Mouse (Mus musculus) spleen, adult 2 months (tissue): ENCODE measurements at regions not wholly inside any gene's neighbourhood (a gene's known extent, or its start where the extent isn't known, plus 50 kb on each side); places are given as distances from the start of the nearest gene placed in this dataset.

Experiments
- DNase-seq, 2 experiments: peaks; one replicate each; pipeline versions ENCODE4 v3.0.0 to v3.0.0-alpha.2; 2012 to 2021; ENCODE audit warnings: low spot score in 2 of 2, low read depth in 1 of 2
- H3K27ac ChIP-seq: fragments of 200-500 bp; 2 replicates; pipeline ENCODE4 v1.5.1; 2012; ENCODE audit warnings: low read length, inconsistent platforms; ENCODE audit not compliant: insufficient read depth
- H3K27me3 ChIP-seq: fragments of 200-500 bp; 2 replicates; pipeline ENCODE4 v1.6.1; 2012; ENCODE audit warnings: mild to moderate bottlenecking, moderate library complexity, low read length, inconsistent platforms; ENCODE audit not compliant: control insufficient read depth, insufficient read depth
- H3K36me3 ChIP-seq: fragments of 200-500 bp; 2 replicates; pipeline ENCODE4 v1.6.1; 2012; ENCODE audit warnings: mild to moderate bottlenecking, low read length, inconsistent platforms; ENCODE audit not compliant: control insufficient read depth, insufficient read depth
- H3K4me1 ChIP-seq: fragments of 200-500 bp; 2 replicates; pipeline ENCODE4 v1.6.1; 2011; ENCODE audit warnings: inconsistent platforms; ENCODE audit not compliant: control insufficient read depth, insufficient read depth, insufficient read length
- H3K4me3 ChIP-seq: fragments of 200-500 bp; 2 replicates; pipeline ENCODE4 v1.5.1; 2011; ENCODE audit warnings: mild to moderate bottlenecking, inconsistent platforms; ENCODE audit not compliant: insufficient read depth, insufficient read length; ENCODE audit errors: extremely low read depth
- CTCF ChIP-seq: fragments of 200-500 bp; IDR thresholded peaks from 2 replicates; pipeline ENCODE4 v1.5.1; 2011; ENCODE audit warnings: mild to moderate bottlenecking, inconsistent platforms; ENCODE audit not compliant: insufficient read depth, insufficient read length, insufficient replicate concordance; ENCODE audit errors: extremely low read depth
- POLR2A ChIP-seq: fragments of 200-500 bp; IDR thresholded peaks from 2 replicates; pipeline ENCODE4 v1.6.1; 2011; ENCODE audit warnings: low read depth, low read length, inconsistent platforms
- WGBS: fragments of 180-500 bp; shearing (Covaris S2); methylation state at CpG from one replicate; pipeline ENCODE4 v1.1.7; 2018; 5-methylcytosine and 5-hydroxymethylcytosine counted together

GRCm38 (mm10) chr17:15152477-15152876 is 111.1 kb upstream of the Gm3448 start:
- no peaks in the 10 kb centered on the region for H3K4me1 ChIP-seq
- H3K27me3 ChIP-seq = no peaks in the 10 kb centered on the region
- no peaks in the 10 kb centered on the region for H3K36me3 ChIP-seq
- H3K4me3 ChIP-seq = no peak overlapping the region
- TF ChIP-seq CTCF (no peak), POLR2A (no peak)
- H3K27ac ChIP-seq = no peak overlapping the region
- WGBS = 57% methylated on average over 7 of the region's 7 CpGs
- DNase-seq = no peak

GRCm38 (mm10) chr17:15151695-15152094 is 110.4 kb upstream of the Gm3448 start:
- no peak for DNase-seq
- H3K36me3 ChIP-seq = no peaks in the 10 kb centered on the region
- H3K27me3 ChIP-seq = no peaks in the 10 kb centered on the region
- H3K4me1 ChIP-seq = no peaks in the 10 kb centered on the region
- H3K27ac ChIP-seq = no peak overlapping the region
- TF ChIP-seq POLR2A (no peak), CTCF (no peak)
- 18% methylated on average over 3 of the region's 3 CpGs for WGBS
- H3K4me3 ChIP-seq = no peak overlapping the region

- 49% methylated on average over 7 of the region's 7 CpGs for WGBS
Measured at GRCm38 (mm10) chr17:15146607-15147006, 105.3 kb upstream of the Gm3448 start.

GRCm38 (mm10) chr17:15145191-15145968 is 104.0 kb upstream of the Gm3448 start:
- Histone ChIP-seq H3K27ac (no peak overlapping the region), H3K4me3 (no peak overlapping the region), H3K36me3 (no peaks in the 10 kb centered on the region), H3K27me3 (no peaks in the 10 kb centered on the region), H3K4me1 (no peaks in the 10 kb centered on the region)
- 77% methylated on average over 14 of the region's 14 CpGs for WGBS
- DNase-seq = no peak
- TF ChIP-seq CTCF (no peak), POLR2A (no peak)

More at GRCm38 (mm10) chr17:15146607-15147006, 105.3 kb upstream of the Gm3448 start:
- Histone ChIP-seq H3K27me3 (no peaks in the 10 kb centered on the region), H3K4me1 (no peaks in the 10 kb centered on the region), H3K27ac (no peak overlapping the region), H3K4me3 (no peak overlapping the region), H3K36me3 (no peaks in the 10 kb centered on the region)
- no peak for DNase-seq
- TF ChIP-seq CTCF (no peak), POLR2A (no peak)

- no peaks in the 10 kb centered on the region for H3K36me3 ChIP-seq
- no peak overlapping the region for H3K27ac ChIP-seq
- H3K4me1 ChIP-seq = no peaks in the 10 kb centered on the region
- WGBS = 83% methylated on average over 4 of the region's 4 CpGs
- DNase-seq = no peak
- no peaks in the 10 kb centered on the region for H3K27me3 ChIP-seq
- no peak overlapping the region for H3K4me3 ChIP-seq
- TF ChIP-seq POLR2A (no peak), CTCF (no peak)
Measured at GRCm38 (mm10) chr17:15140391-15140790, 99.1 kb upstream of the Gm3448 start.
